Mouse (Mus musculus) G1E (cell line): ENCODE results near the gene Mss51.

Experiments used
- CTCF ChIP-seq: IDR thresholded peaks from 2 replicates; pipeline ENCODE4 v1.5.1; 2012; ENCODE audit warnings: low read depth, low read length, inconsistent platforms, mixed read lengths
- GATA1 ChIP-seq: IDR thresholded peaks from 2 replicates; pipeline ENCODE4 v1.6.1; 2012; ENCODE audit warnings: borderline replicate concordance, low read length, inconsistent platforms, mixed read lengths
- TAL1 ChIP-seq: conservative IDR thresholded peaks from 2 replicates; pipeline ENCODE4 v1.6.1; 2012; ENCODE audit warnings: low read depth, low read length, inconsistent platforms, mixed read lengths

DNA sequence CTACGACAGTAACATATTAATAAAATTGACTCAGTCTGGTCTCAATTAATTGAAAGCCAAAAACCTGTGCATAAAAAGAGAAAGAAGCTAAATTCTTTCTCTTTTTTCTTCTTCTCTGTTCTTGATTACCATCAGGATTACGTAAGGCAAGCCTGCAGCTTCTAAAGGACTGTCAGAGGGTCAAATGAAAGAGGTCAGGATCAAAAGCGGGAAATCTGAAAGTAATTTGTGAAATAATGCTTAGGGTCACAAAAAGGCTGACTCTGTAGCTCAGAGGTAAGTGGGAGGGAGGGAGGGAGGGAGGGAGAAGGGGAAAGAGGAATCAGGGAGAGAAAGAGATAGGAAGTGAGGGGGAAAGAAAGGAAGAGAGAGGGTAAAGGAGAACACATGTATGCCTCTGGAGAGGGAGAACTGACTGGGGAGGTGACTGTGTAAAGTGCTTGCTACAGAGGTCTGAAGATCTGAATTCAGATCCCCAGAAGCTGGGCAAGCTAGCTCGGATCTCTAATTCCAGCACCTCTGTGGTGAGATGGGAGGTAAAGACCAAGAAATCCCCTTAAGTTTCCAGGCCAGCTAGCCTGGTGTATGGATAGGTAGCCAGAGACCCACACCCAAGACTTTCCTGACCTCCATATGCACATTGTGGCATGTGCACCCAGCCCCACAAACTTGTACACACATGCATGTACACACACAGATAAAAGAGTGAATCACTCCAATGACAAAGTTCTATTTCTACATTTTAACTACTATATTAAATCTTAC, 19.3 kb downstream of the Mss51 start:
- TF ChIP-seq CTCF (no peak), GATA1 (no peak), TAL1 (no peak)
